Mouse (Mus musculus): ENCODE data around the gene Fam208b.
"Not testable (repeated sequence)": the region's sequence is repeated elsewhere in the genome, so short reads cannot be mapped to it uniquely, and the experiment has no call there.

Fam208b gene

GRCm38 (mm10) chr13:3519357-3519756 lies 91.6 kb downstream of the Fam208b start:
- DNase-seq (ENCODE audit: low spot score): not testable (repeated sequence)
